Mouse (Mus musculus) frontal cortex, postnatal 25 days (tissue): Measurements from ENCODE around the gene Gm21497.
"Not testable (repeated sequence)": the region's sequence is repeated elsewhere in the genome, so short reads cannot be mapped to it uniquely, and the experiment has no call there.

Experiments used
- DNase-seq, 2 experiments: peaks; one replicate each; pipeline ENCODE4 v3.0.0; 2022; ENCODE audit warnings: low spot score in 2 of 2

Gm21497 gene

DNA sequence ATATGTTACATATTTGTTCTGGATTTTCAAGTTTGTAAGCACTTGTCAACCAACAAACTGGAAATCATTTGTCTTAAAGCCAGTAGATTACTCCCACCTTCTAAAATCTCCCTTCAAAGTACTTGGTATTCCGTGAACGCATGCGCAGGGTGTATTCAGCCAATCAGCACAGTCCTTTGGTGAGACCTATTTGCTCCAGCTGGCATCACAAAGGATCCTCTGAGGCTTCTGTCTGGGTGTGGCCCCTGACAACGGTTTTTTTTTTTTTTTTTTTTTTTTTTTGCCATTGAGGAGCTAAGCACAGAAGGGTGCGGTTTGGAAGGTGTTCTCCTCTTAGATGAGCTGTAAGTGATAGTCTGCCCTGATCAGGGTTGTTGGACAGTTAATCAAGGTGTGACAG lies at the start of gene Gm21497:
Gene Gm21497, plus strand, starts transcription at position 301 of the 400 bp plus-strand sequence.
- DNase-seq = not testable (repeated sequence)
